Mouse (Mus musculus) frontal cortex, adult (tissue): ENCODE measurements around the gene Pvrig.
"Not testable (repeated sequence)": the region's sequence is repeated elsewhere in the genome, so short reads cannot be mapped to it uniquely, and the experiment has no call there.

Source experiments
- ATAC-seq: cut with Nextera tagmentation; 2 replicates; pipeline ENCODE4 v1.9.2; 2017; ENCODE audit warnings: mild to moderate bottlenecking, moderate library complexity, mixed read lengths; ENCODE audit not compliant: low TSS enrichment

Gene Pvrig

GRCm38 (mm10) chr5:138341661-138342060 is at the start of gene Pvrig:
Gene Pvrig, plus strand, starts transcription at chr5:138341961.
- ATAC-seq: no peak

GRCm38 (mm10) chr5:138294158-138294557 is 47.6 kb upstream of the Pvrig start:
- ATAC-seq: no peak

GRCm38 (mm10) chr5:138299613-138300012 is 42.1 kb upstream of the Pvrig start:
- ATAC-seq: no peak

- no peak for ATAC-seq
These were observed 29.0 kb upstream of the Pvrig start for GRCm38 (mm10) chr5:138312795-138313194.

- ATAC-seq: no peak
These were observed 1.5 kb downstream of the Pvrig start for GRCm38 (mm10) chr5:138343216-138343615.

GRCm38 (mm10) chr5:138363208-138363607 is 21.4 kb downstream of the Pvrig start:
- peak; percentile 80 for ATAC-seq

- ATAC-seq: not testable (repeated sequence)
These were observed 23.6 kb downstream of the Pvrig start for GRCm38 (mm10) chr5:138365347-138365746.
